Mouse (Mus musculus) kidney, adult 9 months (tissue): ENCODE results near the gene Ube2e1.

Experiments
- DNase-seq: peaks from one replicate; pipeline ENCODE4 v3.0.0; 2022

Ube2e1 gene

GRCm38 (mm10) chr14:18331693-18332131 lies at the start of gene Ube2e1:
Gene Ube2e1 (minus strand): TSS chr14:18331859.
- peak; percentile 85 for DNase-seq

DNA sequence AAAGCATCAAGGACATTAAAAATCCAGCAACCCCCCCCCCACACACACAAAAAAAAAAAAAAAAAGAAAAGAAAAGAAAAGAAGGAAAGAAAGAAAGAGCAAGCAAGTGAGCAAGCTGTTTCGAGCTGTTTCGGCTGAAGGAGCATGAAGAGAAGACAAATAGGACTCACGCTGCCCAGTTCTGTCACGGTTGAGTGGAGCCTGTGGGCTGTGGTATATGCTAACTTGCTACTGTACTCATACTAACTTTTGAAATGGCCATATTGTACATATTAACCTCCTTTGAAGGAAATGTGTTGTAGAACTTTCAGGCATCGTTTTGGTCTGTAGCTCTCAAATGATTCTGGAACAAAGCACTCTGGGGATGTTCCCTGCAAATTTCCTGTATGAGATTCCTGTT lies 48.2 kb upstream of the Ube2e1 start:
- no peak for DNase-seq

- no peak for DNase-seq
Observed at GRCm38 (mm10) chr14:18377944-18378575, 46.4 kb upstream of the Ube2e1 start.

DNA sequence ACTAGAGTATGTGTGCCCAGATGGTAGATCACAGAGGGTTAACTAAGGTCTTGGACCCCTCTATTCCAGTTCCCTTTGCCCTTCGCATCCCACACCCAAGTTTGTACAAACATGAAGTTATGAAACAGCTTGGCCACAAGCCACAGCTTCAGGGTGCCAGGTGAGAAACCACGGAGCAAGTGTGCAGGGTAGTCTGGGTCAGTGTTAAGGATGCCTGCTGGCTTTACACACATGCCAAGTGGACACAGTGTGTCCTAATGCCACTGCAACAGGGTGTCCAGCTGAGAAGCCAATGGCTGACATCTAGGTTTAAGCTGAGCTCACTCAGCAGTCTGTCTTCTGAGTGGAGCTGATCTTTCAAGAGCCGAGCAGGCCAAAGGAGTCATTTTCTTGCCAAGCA lies 44.5 kb upstream of the Ube2e1 start:
- DNase-seq = peak; percentile 67

- DNase-seq = no peak
Observed at GRCm38 (mm10) chr14:18373758-18374405, 42.2 kb upstream of the Ube2e1 start.

GRCm38 (mm10) chr14:18372761-18373610 lies 41.3 kb upstream of the Ube2e1 start:
- no peak for DNase-seq

DNA sequence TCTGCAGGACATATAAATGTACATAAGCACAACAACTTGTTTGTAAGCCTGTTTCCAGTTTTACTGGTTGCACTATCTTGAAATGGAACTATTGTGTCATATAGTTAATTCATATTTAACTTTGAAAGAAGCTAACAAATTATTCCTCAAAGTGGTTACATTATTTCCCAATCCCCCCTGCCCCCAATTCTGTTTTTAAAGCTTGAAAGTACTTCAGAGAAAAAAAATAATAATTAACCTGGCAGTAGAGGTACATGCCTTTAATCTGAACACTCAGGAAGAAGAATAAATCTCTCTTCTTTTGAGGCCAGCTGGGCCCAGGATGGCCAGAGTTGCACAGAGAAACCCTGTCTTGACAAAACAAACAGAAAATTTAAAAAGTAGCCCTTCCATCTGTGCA lies 37.4 kb upstream of the Ube2e1 start:
- DNase-seq = no peak

- peak; percentile 59 for DNase-seq
Observed at GRCm38 (mm10) chr14:18367025-18367424, 35.4 kb upstream of the Ube2e1 start.

DNA sequence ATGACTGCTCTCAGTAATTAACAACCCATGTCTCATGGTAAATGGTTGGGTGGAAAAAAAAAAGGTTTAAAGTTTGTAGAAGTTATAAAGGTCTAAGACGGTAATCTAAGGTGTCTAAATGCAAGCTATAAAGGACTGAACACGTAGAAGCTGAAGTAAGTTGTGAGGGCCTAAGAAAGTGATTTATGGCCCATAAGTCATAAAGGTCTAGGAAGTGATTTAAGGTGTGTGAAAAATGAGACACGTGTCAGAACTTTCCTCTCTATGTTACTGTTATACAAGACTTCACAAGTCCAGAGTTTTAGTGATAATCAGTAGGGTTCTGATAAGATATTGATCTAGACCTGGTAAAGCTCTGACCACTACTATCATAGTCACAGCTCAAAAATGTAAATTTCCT lies 32.7 kb upstream of the Ube2e1 start:
- no peak for DNase-seq

- no peak for DNase-seq
Observed at GRCm38 (mm10) chr14:18356442-18356841, 24.8 kb upstream of the Ube2e1 start.

DNA sequence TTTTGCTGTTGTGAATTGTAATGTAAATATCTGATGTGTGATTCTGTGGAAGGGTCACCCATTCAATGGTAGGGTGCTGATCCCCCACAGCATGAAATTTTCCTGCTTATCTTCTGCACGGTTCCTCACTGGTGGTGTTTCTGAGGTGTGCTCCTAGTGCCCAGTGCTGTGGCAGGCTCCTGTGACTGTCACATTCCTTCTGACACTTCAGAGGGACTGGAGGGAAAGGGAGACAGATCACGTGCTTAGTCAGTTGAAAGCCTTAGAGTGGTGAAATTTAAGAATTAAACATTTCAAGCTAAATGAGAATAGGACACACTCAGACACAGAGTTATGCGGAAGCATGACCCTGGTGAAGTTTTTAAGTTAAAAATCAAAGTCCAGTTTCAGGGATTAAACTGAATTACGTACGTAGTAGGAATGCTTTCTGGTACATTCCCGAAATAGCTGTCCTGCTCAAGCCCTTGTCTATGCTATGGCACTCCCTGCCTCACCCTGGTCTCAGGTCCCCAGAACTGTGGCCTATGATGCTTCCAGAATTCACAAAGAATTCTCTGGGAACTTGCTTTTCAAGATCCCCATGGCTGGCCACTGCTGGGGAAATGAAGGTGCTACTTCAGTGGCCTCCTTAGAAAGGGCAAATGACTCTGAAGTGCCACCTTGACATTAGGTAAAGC lies 24.0 kb upstream of the Ube2e1 start:
- no peak for DNase-seq

DNA sequence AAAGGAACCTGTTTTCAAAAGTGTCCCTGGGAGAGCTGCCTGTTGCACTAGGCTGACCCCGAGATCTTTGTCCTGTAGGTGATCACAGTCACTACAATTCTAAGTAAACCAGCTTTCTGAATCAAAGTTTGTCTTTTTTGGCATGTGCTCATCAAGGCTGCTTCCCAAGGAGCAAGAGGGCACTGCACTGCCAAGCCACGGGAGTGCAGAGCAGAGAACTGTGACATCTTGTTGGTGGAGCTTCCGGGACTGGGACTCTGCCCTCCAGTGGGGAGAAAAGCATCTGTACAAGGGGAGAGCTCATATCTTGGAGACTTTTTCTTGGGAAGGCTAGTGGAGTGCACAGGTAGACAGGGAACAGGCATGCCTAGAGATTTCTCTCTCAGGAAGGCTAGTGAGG lies 21.9 kb upstream of the Ube2e1 start:
- DNase-seq = peak; percentile 90

- DNase-seq = no peak
Observed at GRCm38 (mm10) chr14:18352934-18353333, 21.3 kb upstream of the Ube2e1 start.

GRCm38 (mm10) chr14:18350680-18351079 lies 19.0 kb upstream of the Ube2e1 start:
- DNase-seq = no peak

DNA sequence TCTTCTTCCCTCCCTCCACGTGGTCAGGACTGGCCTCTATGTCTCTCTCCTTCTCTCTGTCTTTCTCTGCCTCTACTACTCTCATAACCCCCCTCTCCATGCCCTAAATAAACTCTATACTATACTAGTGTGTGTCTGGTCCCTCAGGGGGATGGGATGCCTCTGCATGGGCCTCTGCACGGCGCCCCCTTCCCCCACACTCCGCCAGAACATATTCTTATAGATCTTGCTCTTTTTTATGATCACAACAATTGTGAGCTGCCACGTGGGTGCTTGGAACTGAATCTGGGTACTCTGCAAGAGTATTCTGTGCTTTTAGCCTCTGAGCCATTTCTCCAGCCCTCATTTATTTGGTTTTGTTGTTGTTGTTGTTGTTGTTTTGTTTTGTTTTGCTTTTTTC lies 18.2 kb upstream of the Ube2e1 start:
- no peak for DNase-seq

GRCm38 (mm10) chr14:18343589-18343988 lies 11.9 kb upstream of the Ube2e1 start:
- DNase-seq = no peak

- no peak for DNase-seq
Observed at GRCm38 (mm10) chr14:18342749-18343148, 11.1 kb upstream of the Ube2e1 start.

DNA sequence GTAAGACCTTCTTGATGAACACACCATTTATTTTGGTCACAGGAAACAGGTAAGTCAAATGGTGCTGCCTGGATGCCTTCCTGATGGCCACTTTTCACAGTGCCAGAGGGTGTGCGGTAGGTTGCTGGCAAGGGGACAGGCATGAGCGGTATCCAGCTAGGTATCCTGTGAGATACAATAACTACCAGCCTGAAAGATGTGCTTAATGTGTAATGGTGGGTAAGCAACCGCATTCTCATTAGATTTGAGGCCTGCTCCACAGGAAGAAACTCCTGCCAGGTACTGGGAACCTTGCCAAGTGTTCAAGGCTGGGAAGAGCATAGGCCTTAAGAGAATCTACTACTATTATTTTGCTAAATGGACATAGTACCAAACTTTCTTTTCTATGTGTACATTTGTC lies 9.4 kb upstream of the Ube2e1 start:
- no peak for DNase-seq

DNA sequence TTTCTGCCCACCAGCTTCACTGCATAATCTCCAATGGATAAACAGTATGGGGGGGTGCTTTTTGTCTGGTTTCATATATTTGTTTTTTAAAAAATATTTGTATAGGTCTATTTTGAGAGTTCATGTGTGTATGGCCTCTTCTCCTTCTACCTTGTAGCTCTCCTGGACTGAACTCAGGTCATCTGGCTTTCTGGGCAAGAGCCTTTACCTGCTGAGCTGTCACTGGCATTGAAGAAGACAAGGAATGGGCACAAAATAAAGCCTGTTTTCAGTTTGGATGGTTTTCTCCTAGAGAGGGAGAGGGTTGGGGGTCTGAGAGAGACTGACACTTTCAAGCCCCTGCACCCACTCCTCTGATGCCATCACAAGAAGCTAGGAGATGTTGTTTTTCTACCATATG lies 4.4 kb upstream of the Ube2e1 start:
- no peak for DNase-seq

DNA sequence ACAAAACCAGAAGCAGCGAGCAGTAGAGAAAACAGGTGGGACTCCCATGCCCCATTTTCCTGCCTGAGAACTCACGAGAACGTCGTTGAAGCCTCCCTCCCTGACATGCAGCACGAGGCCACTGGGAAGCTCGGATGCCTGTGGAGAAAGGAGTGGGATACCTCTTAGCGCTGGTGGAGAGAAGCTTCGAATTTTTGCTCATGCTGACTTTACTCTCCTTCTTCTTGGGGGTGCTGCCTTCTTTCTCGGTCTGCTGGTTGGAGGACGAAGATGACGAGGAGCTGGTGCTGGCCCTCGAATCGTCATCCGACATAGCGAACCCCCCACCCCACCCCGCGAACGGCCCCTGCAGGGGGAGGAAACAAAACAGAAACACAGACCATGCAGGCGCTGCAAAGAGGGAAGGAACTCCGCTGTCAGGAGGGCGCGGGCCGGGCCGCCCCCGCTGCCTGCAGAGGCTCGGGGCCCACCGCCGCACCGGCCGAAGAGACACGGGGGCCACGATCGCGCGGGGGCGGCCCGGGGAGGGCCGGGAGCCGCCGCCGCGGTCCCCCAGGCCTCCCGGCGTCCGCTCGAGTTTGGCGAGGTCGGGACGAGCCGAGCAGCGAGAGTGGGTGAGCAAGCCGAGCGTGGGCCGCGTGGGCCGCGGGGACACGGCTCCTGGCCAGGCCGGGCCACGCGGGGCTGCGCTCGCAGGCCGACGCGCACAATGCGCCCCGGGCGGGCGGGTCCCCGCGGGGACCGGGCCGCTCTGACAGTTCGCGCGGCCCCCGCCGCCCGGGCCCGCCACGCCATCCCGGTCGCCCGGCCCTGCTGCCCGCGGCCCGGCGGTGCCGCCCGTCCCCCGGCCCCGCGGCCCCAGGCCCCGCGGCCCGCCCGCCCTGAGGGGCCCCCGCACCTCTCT lies 618 bp downstream of the Ube2e1 start:
- no peak for DNase-seq

DNA sequence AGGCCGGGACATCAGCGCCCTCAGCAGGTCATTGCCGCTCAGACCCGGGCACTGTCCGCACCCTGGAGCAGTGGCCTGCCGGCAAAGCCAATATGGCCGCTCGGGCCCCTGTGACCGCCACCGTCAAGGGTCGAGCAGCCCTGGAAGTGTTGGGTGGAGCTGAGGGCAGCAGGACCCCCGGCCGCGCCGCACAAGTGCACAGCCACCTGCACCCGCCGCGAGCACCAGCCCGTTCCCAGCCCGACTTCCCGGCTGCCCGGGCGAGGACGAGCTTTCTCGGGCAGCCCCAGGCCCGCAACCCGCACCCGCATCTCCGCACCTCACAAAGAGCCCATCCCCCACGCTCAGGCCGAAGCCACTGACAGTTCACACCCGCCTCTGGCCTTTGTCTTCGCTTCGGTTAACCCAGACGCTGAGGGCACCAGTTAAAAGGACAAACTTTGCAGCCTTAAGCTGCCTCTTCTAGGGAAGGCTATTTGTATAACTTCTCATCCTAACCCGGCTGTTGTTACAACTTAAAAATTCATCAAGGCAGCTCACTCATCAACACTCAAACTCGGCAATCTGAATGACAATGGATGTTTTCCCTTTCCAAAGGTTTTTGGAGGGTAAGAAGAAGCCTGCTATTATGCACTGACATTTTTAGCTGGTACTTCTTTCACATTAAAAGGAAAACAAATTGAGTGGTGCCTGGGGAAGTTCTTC lies 4.5 kb downstream of the Ube2e1 start:
- DNase-seq = peak; percentile 35
